Mouse (Mus musculus) forebrain, postnatal 0 days (tissue): ENCODE data around the gene Hid1. TPM values are rescaled to one million over a fixed set of nuclear protein-coding genes. Genes with fewer than 3 reads are reported as not detected.
A peak's percentile ranks its signal among the peaks of the same experiment; 100 is the strongest.

Experiments
- ATAC-seq: fragments of 200-750 bp; cut with Nextera tagmentation; 2 replicates; pipeline ENCODE4 v1.8.0; 2017; ENCODE audit warnings: mild to moderate bottlenecking, moderate library complexity
- DNase-seq: peaks from one replicate; pipeline ENCODE4 v3.0.0-alpha.2; 2015
- H3K27ac ChIP-seq: fragments of 300-500 bp; sonication (generic); 2 replicates; pipeline ENCODE4 v1.5.1; 2014; ENCODE audit warnings: low read depth, mild to moderate bottlenecking, antibody characterized with exemption, low read length, moderate library complexity, mixed read lengths
- H3K27me3 ChIP-seq: fragments of 300-500 bp; sonication (generic); 2 replicates; pipeline ENCODE4 v1.6.1; 2014; ENCODE audit warnings: mild to moderate bottlenecking, low read length, mixed read lengths; ENCODE audit not compliant: insufficient read depth
- H3K36me3 ChIP-seq: fragments of 300-500 bp; sonication (generic); 2 replicates; pipeline ENCODE4 v1.6.1; 2014; ENCODE audit warnings: mild to moderate bottlenecking, moderate library complexity; ENCODE audit not compliant: insufficient read depth
- H3K4me1 ChIP-seq: fragments of 300-500 bp; sonication (generic); 2 replicates; pipeline ENCODE4 v1.6.1; 2014; ENCODE audit warnings: antibody characterized with exemption; ENCODE audit not compliant: insufficient read depth
- H3K4me2 ChIP-seq: fragments of 300-500 bp; sonication (generic); 2 replicates; pipeline ENCODE4 v1.6.1; 2014; ENCODE audit warnings: low read depth, mild to moderate bottlenecking, moderate library complexity
- H3K4me3 ChIP-seq: fragments of 300-500 bp; sonication (generic); 2 replicates; pipeline ENCODE4 v1.5.1; 2014; ENCODE audit warnings: low read depth, low read length, mixed read lengths
- H3K9ac ChIP-seq: fragments of 300-500 bp; sonication (generic); 2 replicates; pipeline ENCODE4 v1.6.1; 2014; ENCODE audit warnings: mild to moderate bottlenecking
- H3K9me3 ChIP-seq: fragments of 300-500 bp; sonication (generic); 2 replicates; pipeline ENCODE4 v1.6.1; 2016; ENCODE audit warnings: low read length
- CTCF ChIP-seq: sonication (generic); IDR thresholded peaks from 2 replicates; pipeline ENCODE4 v1.5.1; 2016; ENCODE audit warnings: antibody characterized with exemption, control low read depth, low read depth
- WGBS: fragments of 180-500 bp; shearing (Covaris S2); extraction: QIAGEN DNeasy Blood & Tissue Kit; methylation state at CpG from one replicate; pipeline ENCODE4 v1.1.7; 2014; 5-methylcytosine and 5-hydroxymethylcytosine counted together
- polyA plus RNA-seq: library from polyadenylated mRNA; unstranded; fragments of >200 nt; fragmentation: Nextera tagmentation; extraction: Ambion mirVana; gene quantifications from 2 replicates; pipeline ENCODE4 v1.2.1, GENCODE M21; 2015
- total RNA-seq: library from RNA; depleted of rRNA; stranded (reverse); fragments of >200 nt; gene quantifications from 2 replicates; pipeline ENCODE4 v1.2.3, GENCODE M21; 2014

Gene Hid1
- total and polyA plus RNA-seq, 2 experiments from 2014 or later: 46.6 to 52.4 TPM

DNA sequence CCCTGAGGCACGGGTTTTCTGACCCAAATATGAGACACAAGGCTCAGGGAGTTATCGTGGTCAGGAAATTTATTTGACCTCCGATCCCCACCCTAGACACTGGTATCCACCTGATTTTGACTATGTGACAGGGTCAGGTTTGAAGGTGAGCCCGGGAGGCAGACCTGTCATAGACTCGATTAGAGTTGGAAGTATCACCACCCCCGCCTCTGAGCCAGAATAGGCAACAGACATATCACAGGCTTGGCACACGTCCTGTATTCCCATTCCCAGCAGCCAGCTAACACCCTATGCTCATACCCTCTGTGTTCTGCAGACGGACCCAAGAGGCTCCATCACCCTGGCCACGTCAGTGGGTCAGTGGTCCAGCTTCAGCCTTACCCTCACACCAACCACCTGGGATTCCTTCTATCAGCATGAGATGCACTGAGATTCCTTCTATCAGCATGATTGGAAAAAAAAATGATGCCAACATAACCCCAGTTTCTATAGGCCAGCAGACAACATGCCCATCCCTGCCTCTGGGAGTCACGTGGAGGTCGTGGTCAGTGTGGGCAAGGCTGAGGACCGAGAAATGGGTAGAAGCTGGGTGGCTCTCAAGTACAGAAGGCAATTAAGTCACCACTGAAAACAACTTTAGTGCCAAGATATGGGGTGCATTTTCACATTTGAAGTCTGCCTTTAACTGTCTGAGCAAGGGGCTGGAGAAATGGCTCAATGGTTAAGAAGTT lies 7.3 kb upstream of the Hid1 start:
- WGBS: 58% methylated on average over 12 of the region's 12 CpGs
- Histone ChIP-seq H3K9ac (peak overlapping the region; percentile 72), H3K4me3 (peak overlapping the region; percentile 39), H3K9me3 (no peaks in the 10 kb centered on the region), H3K4me2 (peak overlapping the region; percentile 75), H3K4me1 (peaks cover 6% of the 10 kb centered on the region), H3K27ac (peak overlapping the region; percentile 57), H3K36me3 (no peaks in the 10 kb centered on the region), H3K27me3 (no peaks in the 10 kb centered on the region)
- DNase-seq (no peak), ATAC-seq (0 out of 2 replicates have a peak, but pooled peaks have one; percentile 12)
- TF ChIP-seq CTCF: no peak

DNA sequence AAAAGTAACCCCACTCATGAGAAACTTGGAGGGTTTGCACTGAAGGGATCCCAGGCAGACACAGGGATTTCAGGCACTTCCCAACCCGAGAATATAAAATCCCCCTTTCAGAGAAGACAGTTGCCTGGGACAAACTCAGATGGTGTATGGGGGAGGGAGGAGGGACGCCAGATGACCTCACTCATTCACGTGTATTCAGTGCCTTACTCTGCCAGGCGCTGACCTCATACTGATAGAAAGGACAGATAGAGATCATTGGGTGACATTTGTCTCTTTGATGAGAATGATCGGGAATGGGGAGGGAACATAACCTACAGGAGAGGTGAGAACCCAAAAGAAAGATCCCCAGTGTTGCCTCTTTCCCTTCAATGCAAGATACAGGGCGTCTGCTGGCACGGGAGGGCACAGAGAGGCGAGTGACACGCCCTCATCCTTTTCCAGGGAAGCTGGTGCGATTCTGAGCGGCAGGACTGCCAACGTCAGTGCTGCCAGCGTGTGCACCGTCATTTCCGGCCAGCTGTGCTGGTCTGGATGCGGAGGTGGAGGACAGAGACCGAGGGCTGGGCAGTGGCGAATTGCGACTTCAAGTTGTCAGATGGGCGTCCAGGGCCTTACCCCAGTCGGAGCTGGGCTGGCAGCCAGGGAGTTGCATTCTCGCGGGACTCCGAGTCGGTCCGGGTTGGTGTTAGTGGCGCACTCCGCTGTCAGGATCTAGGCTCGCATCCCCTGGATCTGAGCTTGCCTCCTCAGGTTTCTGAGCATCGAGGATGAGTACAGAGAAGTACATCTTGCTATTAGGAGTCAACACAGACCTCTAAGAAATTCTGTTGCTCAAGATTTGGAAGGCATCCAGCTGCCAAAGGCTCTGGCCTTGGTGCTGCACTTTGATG lies 6.5 kb upstream of the Hid1 start:
- Histone ChIP-seq H3K4me1 (peaks cover 6% of the 10 kb centered on the region), H3K9ac (peak overlapping the region; percentile 72), H3K27me3 (no peaks in the 10 kb centered on the region), H3K27ac (peak overlapping the region; percentile 57), H3K9me3 (no peaks in the 10 kb centered on the region), H3K4me3 (peak overlapping the region; percentile 39), H3K4me2 (peak overlapping the region; percentile 75), H3K36me3 (no peaks in the 10 kb centered on the region)
- peak; percentile 85 for DNase-seq
- ATAC-seq: peak; percentile 92
- 1% methylated on average over 30 of the region's 30 CpGs for WGBS
- peak; percentile 26 for TF ChIP-seq CTCF

DNA sequence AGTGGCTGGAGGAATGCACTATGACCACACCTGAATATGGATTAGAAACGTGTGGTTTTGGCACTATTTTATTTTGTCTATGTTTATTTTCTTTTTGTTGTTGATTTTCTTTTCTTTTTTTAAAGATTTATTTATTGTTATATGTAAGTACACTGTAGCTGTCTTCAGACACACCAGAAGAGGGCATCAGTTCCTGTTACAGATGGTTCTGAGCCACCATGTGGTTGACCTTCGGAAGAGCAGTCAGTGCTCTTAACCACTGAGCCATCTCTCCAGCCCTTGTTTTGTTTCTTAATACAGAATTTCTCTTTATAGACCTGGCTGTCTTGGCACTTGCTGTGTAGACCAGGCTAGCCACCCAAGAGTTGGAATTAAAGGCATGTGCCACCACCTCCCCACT lies 5.2 kb upstream of the Hid1 start:
- Histone ChIP-seq H3K36me3 (no peaks in the 10 kb centered on the region), H3K4me2 (no peak overlapping the region), H3K4me3 (no peak overlapping the region), H3K27ac (no peak overlapping the region), H3K27me3 (no peaks in the 10 kb centered on the region), H3K9me3 (no peaks in the 10 kb centered on the region), H3K9ac (no peak overlapping the region), H3K4me1 (peaks cover 6% of the 10 kb centered on the region)
- 54% methylated on average over 2 of the region's 2 CpGs for WGBS
- no peak for DNase-seq
- no peak for TF ChIP-seq CTCF
- ATAC-seq: no peak

DNA sequence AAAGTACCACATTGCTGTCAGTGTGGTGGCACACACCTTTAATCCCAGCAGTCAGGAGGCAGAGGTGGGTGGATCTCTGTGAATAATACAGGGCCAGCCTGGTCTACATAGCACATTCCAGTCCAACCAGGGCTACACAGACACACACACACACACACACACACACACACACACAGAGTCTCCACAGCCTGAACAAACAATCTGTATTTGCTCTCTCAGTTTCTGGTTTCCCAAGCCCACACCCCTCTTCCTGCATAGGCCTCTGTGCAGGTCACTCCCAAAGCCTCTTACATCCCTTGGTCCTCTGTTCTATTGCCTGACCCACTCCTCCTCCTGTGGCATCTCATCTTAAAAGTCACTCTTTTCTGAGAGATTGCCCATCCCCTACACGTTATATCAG lies 4.5 kb upstream of the Hid1 start:
- no peaks in the 10 kb centered on the region for H3K36me3 ChIP-seq
- no peak for DNase-seq
- no peaks in the 10 kb centered on the region for H3K9me3 ChIP-seq
- 60% methylated on average over 1 of the region's 1 CpGs for WGBS
- no peaks in the 10 kb centered on the region for H3K27me3 ChIP-seq
- H3K4me1 ChIP-seq: peaks cover 6% of the 10 kb centered on the region
- no peak overlapping the region for H3K4me2 ChIP-seq
- no peak overlapping the region for H3K4me3 ChIP-seq
- TF ChIP-seq CTCF: no peak
- no peak overlapping the region for H3K9ac ChIP-seq
- H3K27ac ChIP-seq: no peak overlapping the region
- no peak for ATAC-seq

DNA sequence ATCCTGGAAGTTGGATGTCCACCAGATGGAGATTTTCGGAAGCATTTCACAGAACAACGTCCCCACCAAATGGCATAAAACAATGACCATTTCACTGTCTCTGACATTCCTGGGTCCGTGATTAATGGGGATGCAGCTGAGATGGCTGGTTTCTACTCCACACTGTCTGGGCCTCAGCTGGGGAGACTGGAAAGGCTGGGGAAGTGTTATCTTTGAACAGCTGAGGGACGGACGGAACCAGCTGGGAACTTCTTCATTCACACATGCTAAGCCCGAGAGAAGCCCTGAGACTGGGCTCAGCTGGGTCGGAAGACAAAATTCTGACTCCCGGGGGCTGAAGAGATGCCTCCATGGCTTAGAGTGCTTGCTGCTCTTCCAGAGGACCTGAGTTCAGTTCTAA lies 3.8 kb upstream of the Hid1 start:
- Histone ChIP-seq H3K4me3 (no peak overlapping the region), H3K4me1 (peaks cover 6% of the 10 kb centered on the region), H3K4me2 (no peak overlapping the region), H3K27ac (no peak overlapping the region), H3K9ac (no peak overlapping the region), H3K36me3 (no peaks in the 10 kb centered on the region), H3K9me3 (no peaks in the 10 kb centered on the region), H3K27me3 (no peaks in the 10 kb centered on the region)
- no peak for ATAC-seq
- no peak for TF ChIP-seq CTCF
- WGBS: 77% methylated on average over 8 of the region's 8 CpGs
- DNase-seq: no peak

DNA sequence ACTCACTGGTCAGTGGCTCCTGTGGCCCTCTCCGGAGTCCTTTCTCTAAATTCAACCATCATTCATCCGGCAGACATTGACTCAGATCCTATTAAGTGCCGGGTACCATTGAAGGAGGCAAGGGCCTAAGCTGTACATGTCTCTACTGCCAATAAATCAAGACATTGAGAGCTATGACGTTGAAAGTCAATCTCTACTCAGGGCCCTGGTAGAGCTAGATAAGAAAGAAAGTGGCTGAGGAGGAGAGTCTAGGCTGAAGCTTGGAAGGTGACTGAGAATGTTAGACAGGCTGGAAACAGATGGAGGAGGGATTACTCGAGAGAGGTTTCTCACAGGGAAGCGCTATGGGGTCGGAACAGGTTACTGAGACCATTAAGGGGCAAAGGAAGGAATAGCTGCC lies 2.8 kb upstream of the Hid1 start:
- Histone ChIP-seq H3K27me3 (no peaks in the 10 kb centered on the region), H3K4me1 (peaks cover 6% of the 10 kb centered on the region), H3K27ac (no peak overlapping the region), H3K4me2 (no peak overlapping the region), H3K36me3 (no peaks in the 10 kb centered on the region), H3K9ac (no peak overlapping the region), H3K9me3 (no peaks in the 10 kb centered on the region), H3K4me3 (no peak overlapping the region)
- no peak for DNase-seq
- TF ChIP-seq CTCF: no peak
- ATAC-seq: no peak
- 57% methylated on average over 7 of the region's 7 CpGs for WGBS
